Mouse (Mus musculus): ENCODE measurements at regions not wholly inside any gene's neighbourhood (a gene's known extent, or its start where the extent isn't known, plus 50 kb on each side); places are given as distances from the start of the nearest gene placed in this dataset.
"Not testable (repeated sequence)": the region's sequence is repeated elsewhere in the genome, so short reads cannot be mapped to it uniquely, and the experiment has no call there.

GRCm38 (mm10) chr4:153160115-153160514 is 322.5 kb downstream of the Ajap1 start:
- no peak for DNase-seq (ENCODE audit: low spot score in 2 of 2)

- no peak for DNase-seq (ENCODE audit: low spot score in 2 of 2)
These were observed 325.0 kb downstream of the Ajap1 start for GRCm38 (mm10) chr4:153157572-153157971.

- not testable (repeated sequence) for DNase-seq (ENCODE audit: low spot score in 2 of 2)
These were observed 329.7 kb downstream of the Ajap1 start for GRCm38 (mm10) chr4:153152923-153153322.

GRCm38 (mm10) chr4:153133147-153133546 is 349.5 kb downstream of the Ajap1 start:
- DNase-seq (ENCODE audit: low spot score in 2 of 2) = no peak

GRCm38 (mm10) chr4:153129345-153129744 is 353.3 kb downstream of the Ajap1 start:
- no peak for DNase-seq (ENCODE audit: low spot score in 2 of 2)

GRCm38 (mm10) chr4:153128162-153128561 is 354.4 kb downstream of the Ajap1 start:
- DNase-seq (ENCODE audit: low spot score in 2 of 2) = no peak

GRCm38 (mm10) chr4:153120480-153120879 is 362.1 kb downstream of the Ajap1 start:
- DNase-seq (ENCODE audit: low spot score in 2 of 2) = no peak

GRCm38 (mm10) chr4:153119647-153120102 is 362.9 kb downstream of the Ajap1 start:
- no peak for DNase-seq (ENCODE audit: low spot score in 2 of 2)

GRCm38 (mm10) chr4:153118824-153119646 is 363.6 kb downstream of the Ajap1 start:
- no peak for DNase-seq (ENCODE audit: low spot score in 2 of 2)

GRCm38 (mm10) chr4:153114998-153115397 is 367.6 kb downstream of the Ajap1 start:
- no peak for DNase-seq (ENCODE audit: low spot score in 2 of 2)

GRCm38 (mm10) chr4:153113577-153113976 is 369.0 kb downstream of the Ajap1 start:
- no peak for DNase-seq (ENCODE audit: low spot score in 2 of 2)

GRCm38 (mm10) chr4:153110291-153110746 is 372.3 kb downstream of the Ajap1 start:
- DNase-seq (ENCODE audit: low spot score in 2 of 2) = no peak

GRCm38 (mm10) chr4:153098591-153098990 is 384.0 kb downstream of the Ajap1 start:
- no peak for DNase-seq (ENCODE audit: low spot score in 2 of 2)

- DNase-seq (ENCODE audit: low spot score in 2 of 2) = no peak
These were observed 385.0 kb downstream of the Ajap1 start for GRCm38 (mm10) chr4:153097601-153098000.

GRCm38 (mm10) chr4:153093129-153093528 is 389.5 kb downstream of the Ajap1 start:
- no peak for DNase-seq (ENCODE audit: low spot score in 2 of 2)

- DNase-seq (ENCODE audit: low spot score in 2 of 2) = no peak
These were observed 400.4 kb downstream of the Ajap1 start for GRCm38 (mm10) chr4:153082166-153082565.

GRCm38 (mm10) chr4:153074590-153074989 is 408.0 kb downstream of the Ajap1 start:
- DNase-seq (ENCODE audit: low spot score in 2 of 2) = no peak

- DNase-seq (ENCODE audit: low spot score in 2 of 2) = no peak
These were observed 412.3 kb downstream of the Ajap1 start for GRCm38 (mm10) chr4:153070190-153070745.

- DNase-seq (ENCODE audit: low spot score in 2 of 2) = no peak
These were observed 414.1 kb downstream of the Ajap1 start for GRCm38 (mm10) chr4:153068484-153069033.

GRCm38 (mm10) chr4:153064021-153064605 is 418.5 kb downstream of the Ajap1 start:
- DNase-seq (ENCODE audit: low spot score in 2 of 2) = no peak

- DNase-seq (ENCODE audit: low spot score in 2 of 2) = no peak
These were observed 419.2 kb downstream of the Ajap1 start for GRCm38 (mm10) chr4:153063402-153063801.

- DNase-seq (ENCODE audit: low spot score in 2 of 2) = no peak
These were observed 424.5 kb downstream of the Ajap1 start for GRCm38 (mm10) chr4:153058152-153058551.
